Mouse (Mus musculus): ENCODE results near the gene Wdr93.
A peak's percentile ranks its signal among the peaks of the same experiment; 100 is the strongest.

The Wdr93 gene

DNA sequence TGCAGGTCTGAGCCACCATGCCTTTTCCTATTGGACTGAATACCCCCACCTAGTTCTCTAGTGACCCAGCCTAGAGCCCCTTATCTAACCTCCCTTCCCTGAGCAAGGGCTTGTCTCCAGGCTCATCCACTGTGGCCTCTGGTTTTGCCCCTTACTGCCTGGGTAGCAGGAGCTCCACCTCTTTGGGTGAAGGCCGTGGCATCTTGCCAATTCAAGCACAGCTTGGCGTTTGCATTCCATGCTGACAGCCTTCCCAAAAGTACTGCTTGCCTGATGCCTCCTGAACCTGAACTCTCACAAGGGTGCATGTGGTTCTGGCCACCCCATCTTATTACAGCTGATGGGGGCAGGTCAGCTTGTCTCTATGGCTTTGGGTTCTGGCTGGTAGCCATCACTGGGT is 60.9 kb downstream of the Wdr93 start:
- DNase-seq: peak; percentile 48 to 57

DNA sequence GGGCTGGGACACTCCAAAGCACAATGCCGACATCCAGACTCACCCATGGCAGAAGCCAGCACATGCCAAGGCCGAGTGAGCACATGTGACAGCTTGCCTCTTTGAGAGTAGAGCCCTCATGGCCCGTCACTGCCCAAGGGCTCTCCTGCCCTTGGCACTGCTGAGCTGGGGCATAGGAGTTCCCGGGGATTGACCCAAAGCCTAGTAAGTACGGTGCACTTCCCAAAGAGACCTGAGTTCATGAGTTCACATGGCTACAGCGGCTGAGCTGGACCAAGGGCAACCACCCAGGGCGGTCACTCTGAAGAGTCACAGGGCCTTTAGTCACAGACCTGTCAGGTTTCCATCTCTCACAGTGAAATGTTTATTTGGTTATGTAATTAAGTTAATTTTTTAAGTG is 65.6 kb downstream of the Wdr93 start:
- no peak for DNase-seq

DNA sequence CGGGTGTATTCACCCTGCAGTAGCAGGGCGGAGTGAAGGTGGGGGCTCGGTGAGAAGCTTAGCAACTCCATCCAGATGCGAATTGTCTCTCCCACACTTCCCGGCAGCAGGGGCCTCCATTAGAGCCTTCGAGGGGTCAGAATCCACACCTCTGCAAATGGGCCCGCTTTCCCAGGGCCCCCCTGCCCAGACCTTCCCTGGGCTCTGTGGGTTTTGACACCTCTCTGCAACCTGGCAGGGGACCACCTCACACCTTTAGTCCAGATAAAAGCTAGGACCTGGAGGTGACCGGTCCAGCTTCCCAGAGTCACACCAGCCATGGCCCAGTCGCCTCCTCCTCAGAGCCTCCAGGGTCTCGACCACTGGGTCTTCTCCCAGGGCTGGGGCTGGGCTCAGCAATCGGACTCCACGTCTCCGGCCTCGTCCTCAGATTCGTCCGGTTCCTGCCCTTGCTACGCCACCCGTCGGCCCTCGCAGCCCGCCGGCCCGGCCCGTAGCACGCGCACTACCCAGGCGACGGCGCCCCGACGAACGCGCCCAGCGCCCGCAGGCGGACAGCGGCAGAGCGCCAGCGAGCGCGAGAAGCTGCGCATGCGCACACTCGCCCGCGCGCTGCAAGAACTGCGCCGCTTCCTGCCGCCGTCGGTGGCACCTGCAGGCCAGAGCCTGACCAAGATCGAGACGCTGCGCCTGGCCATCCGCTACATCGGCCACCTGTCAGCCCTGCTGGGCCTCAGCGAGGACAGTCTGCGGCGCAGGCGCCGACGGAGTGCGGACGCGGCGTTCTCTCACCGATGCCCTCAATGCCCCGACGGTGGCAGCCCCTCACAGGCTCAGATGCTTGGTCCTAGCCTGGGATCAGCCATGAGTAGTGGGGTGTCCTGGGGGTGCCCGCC is 67.9 kb downstream of the Wdr93 start, which contains the start of gene Mesp2:
Mesp2 (plus strand) TSS at position 117 of the 896 bp plus-strand sequence.
- peak; percentile 82 to 90 for DNase-seq

DNA sequence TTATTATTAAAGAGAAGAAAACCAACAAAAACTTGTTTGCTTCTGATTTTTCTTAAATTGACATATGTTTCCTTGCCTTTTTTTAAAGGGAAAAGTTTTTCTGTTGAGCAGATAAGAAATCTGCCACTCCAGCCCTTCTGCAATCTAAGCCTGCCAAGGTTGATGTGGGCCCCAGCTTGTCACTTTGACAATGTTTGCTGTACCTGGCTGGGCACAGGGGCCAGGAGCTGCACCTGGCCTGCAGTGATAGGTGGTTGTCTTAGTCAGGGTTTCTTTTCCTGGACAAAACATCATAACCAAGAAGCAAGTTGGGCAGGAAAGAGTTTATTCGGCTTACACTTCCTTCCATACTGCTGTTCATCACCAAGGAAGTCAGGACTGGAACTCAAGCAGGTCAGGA is 70.4 kb downstream of the Wdr93 start:
- DNase-seq: no peak

DNA sequence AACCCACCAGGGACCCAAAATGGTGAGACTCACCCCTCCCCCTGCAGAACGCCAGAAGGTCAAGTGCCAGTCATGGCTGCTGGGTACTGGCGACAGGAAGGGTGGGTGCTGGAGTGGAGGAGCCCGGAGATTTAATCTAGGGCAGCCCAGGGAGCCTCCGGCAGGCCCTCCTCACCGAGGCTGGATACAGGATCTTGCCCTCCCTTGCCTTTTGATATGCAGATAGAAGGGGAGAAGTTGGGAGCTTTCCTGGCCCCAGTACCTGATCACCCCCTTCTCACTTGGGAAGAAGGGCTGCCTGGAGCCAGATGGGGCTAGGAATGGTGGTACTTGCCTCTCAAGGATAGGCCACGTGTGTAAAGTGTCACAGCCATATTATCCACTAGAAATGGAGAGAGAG is 75.4 kb downstream of the Wdr93 start:
- DNase-seq: no peak

DNA sequence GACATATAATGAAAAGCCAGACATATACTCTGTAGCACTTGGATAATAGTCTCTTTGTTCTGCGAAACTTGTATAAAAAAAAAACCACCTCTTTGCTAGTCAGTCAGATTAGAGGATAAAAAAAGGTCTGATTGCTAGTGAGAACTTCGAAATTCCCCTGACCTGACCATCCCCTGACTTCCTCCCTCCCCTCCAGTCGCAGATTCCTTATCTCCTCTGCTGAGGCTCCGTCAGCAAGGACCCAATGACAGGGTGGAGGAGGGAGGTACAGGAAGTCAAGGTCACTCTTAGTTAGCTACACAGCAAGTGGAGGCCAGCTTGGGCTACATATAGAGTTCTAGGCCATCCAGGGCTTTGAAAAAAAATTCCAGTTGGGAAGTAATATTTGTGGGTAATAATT is 76.6 kb downstream of the Wdr93 start:
- no peak for DNase-seq

DNA sequence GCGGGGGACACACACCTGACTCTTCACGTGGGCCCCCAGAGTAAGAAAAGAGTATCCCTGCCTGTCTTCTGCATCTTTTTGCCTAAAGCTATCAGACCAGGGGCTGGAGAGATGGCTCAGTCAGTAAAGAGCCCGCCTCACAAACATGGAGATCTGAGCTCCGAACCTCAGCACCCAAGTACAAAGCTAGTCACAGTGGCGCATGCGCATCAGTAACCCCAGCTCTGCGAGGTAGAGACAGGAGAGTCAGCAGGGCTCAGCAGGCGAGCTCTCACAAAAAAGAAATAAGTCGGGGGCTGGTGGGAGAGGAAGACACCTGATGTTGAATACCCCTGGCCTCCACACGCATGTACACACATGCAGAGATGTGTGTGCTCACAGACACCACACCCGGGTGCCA is 77.0 kb downstream of the Wdr93 start:
- DNase-seq: no peak

DNA sequence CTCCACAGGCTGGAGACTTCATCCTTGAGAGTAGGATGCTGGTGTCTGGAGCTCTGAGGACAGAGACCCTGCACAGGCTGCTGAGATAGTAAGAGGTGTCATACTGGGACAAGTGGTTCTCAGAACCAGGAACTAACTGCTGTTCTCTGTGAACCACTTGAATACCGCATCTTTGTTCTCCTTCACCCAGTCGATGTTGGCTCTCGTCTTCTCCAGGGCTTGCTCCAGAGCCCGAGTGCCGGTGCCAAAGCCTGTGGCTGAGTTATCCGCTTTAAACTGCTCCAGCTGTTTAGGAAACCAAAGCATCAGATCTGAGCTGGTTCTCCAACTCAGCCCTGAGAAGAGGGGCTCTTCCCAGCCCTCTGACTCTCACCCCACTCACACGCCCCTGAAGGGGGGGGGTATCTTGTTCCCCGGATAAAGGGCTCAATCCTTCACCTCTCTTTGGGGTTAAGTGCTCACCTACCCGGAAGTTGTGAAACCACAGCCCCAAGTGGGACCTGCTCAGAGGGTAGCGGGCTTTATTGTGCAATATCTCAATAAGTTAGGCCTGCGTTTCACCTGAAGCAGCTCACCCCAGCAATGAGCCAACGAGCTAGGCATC is 79.2 kb downstream of the Wdr93 start:
- no peak for DNase-seq

DNA sequence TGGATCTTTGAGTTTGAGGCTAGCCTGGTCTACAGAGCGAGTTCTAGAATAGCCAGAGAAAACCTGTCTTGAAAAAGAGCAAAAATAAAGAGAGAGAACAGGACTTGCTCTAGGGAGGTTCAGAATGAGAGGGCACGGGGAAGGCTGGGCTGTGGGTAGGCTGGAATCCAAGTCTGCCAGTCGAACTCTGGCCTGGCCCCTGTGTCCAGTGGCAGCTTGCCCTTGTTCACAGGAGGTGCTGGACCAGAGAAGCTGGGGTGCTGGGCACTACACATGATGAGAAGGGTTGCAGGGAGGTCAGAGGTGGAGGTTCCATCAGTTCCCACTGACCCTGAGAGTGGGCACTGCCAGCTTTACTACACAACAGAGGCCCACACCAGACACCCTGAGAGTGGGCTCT is 85.4 kb downstream of the Wdr93 start:
- DNase-seq: no peak

DNA sequence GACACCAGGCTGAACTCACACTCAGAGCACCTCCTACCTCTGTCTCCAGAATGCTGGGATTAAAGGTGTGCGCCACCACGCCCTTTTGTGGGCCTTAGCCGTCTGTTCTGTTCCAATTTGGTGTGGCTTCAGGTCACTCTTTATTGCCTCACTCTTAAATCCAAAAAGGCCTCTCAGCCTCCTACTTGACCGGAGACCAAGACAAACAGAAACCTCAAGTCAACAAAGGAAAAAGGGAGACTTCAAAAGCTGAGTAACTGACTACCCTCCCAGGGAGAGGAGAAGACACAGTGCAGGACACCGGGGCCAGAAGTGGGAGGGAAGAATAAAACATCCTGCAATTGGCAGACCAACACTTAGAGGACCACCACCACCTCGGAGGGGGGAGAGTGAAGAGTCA is 88.2 kb downstream of the Wdr93 start:
- no peak for DNase-seq

DNA sequence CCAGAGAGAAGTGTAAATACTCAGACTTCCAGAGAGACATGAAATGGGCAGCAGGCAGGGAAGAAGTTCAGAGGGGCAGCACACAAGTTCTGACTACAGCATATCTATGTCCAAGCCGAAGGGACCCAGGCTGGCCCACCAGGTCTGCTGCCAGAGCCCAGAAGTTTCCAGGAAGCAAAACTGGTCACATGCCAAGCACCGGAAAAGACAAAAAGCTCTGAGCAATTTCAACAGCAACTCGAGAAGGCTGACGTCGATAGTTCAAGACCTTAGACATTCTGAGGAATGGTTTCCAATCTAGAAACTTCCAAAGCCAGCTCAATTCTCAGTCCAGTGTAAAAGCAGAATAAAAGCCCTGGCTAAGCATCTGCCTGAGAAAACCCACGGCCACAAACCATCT is 88.6 kb downstream of the Wdr93 start:
- peak; percentile 51 to 65 for DNase-seq

DNA sequence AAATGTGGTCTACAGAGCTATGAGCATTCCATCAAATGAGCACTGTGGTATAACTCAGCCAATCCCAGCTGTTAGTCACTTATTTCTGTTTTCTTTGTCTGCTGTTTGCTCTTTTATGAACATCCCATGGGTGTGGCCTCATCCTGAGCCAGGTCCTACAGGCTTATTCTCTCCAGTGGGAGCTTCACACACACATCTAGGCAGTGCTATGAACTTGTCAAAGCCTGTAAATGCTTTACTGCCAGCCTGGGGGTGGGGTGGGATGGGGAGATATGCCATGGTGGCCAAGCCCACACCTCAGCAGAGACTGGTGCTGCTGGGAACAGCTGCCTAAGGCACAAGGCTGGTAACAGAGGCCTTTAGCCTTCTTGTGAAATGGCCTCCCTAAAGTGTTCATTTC is 90.0 kb downstream of the Wdr93 start:
- no peak for DNase-seq

DNA sequence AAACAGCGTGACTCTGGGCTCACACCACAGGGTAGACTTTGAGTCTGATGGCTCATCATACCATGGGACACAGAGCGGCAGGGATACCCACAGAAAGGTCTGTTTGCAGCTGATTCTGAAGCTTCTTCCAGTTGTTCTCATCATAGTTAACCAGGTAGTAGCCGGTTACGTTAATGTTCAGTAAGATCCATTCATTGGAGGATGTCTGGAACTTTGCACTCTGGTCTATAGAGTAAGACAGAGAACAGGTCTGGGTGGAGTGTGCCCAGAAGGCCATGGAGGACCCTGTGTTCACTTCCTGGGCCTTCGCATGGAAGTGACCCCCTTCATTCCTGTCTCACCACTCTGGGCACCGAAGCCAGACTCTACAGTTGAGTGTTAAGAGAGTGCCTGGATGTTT is 92.2 kb downstream of the Wdr93 start:
- DNase-seq: no peak

Data from kidney, postnatal 4 days (tissue).